Mouse (Mus musculus): ENCODE data around the gene Rnf10.
"Not testable (repeated sequence)": the region's sequence is repeated elsewhere in the genome, so short reads cannot be mapped to it uniquely, and the experiment has no call there.

Gene Rnf10

DNA sequence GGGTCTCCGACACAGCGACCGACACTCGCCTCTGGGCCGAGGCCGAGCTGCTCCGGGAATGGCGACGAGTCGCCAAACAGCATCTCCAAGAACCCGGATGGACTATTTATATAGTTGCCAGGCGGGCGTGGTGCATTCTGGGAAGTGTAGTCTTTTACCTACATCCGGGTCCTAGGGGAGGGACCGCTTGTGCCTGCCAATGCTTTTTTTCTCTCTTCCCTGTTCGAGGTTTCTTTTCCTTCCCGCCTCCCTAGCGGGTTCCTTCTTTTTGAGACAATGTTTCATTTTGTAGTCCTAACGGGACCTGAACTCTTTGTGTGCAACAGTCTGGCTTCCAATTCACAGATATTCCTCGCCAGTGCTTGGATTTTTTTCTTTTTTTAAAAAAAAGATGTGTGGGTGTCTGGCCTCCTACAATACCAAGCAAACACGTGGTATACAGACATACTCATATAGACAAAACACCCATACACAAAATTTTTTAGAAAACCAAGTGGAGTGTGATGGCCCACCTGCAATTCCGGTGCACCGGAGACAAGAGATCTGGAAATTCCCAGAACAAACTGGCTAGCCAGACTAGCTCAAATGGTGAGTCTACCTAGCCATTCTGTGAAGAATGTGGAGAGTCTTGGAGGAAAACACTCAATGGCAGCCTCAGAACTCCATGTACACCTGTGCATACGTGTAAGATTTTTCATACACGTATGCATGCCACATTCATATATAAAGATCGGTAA is at the start of gene Rnf10:
Gene Rnf10, minus strand, starts transcription at position 87 of the 737 bp plus-strand sequence.
- peak; percentile 90 for DNase-seq (ENCODE audit: low read depth, low spot score)

GRCm38 (mm10) chr5:115319004-115319940 is 46.6 kb upstream of the Rnf10 start:
- DNase-seq (ENCODE audit: low read depth, low spot score): peak; percentile 96

DNA sequence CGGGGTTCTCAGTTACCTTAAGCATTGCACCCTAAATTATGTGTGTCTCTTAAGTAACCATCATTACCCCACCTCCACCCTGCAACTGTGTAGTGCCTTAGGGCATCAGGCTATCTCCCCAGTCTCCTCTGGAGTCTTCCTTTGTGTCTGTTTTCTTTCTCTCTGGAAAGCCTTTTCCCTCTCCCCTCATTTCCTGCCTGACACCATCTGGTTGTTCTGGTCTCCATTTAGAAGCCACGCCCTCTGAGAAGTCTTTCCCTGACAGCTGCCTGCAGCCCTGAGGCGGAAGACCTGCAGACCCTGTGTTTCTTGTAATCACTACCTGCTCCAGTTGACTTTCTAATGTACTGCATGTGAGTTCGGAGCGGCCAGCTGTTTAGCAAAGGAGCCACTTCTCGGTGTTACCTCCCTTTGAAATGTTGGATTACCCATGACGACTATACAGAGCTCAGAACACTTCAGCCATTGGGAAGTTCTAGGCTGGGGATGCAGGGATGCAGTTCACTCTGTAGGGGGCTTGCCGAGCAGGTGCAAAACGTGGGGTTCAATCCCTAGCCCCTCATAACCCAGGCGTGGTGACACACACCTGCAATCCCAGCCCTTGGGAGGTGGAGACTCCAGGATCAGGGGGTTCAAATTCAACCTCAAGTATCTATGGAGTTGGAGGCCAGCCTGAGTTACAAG is 45.1 kb upstream of the Rnf10 start:
- no peak for DNase-seq (ENCODE audit: low read depth, low spot score)

- DNase-seq (ENCODE audit: low read depth, low spot score): no peak
Measured at GRCm38 (mm10) chr5:115316968-115317644, 44.4 kb upstream of the Rnf10 start.

- no peak for DNase-seq (ENCODE audit: low read depth, low spot score)
Measured at GRCm38 (mm10) chr5:115313668-115313943, 40.9 kb upstream of the Rnf10 start.

- no peak for DNase-seq (ENCODE audit: low read depth, low spot score)
Measured at GRCm38 (mm10) chr5:115312816-115313667, 40.3 kb upstream of the Rnf10 start.

DNA sequence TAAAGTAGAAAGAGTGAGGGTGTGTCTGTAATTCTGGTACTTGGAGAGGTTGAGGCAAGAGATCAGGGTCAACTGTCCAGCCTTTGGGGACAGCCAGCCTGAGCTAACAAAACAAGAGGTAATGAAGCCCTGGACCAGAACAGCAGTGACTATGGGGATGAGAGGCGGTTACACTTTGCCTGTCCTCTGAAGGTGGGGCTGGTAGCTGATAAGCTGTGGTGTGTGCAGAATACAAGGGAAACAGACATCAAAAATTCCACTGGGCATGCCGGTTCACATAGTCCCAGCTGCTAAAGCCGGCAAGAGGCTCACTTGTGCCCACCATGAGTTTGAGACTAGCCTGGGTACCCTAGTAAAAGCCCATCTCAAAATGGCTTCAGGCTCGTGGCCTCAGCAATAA is 39.7 kb upstream of the Rnf10 start:
- no peak for DNase-seq (ENCODE audit: low read depth, low spot score)

- not testable (repeated sequence) for DNase-seq (ENCODE audit: low read depth, low spot score)
Measured at GRCm38 (mm10) chr5:115302190-115302589, 29.5 kb upstream of the Rnf10 start.

GRCm38 (mm10) chr5:115301615-115302014 is 28.9 kb upstream of the Rnf10 start:
- no peak for DNase-seq (ENCODE audit: low read depth, low spot score)

DNA sequence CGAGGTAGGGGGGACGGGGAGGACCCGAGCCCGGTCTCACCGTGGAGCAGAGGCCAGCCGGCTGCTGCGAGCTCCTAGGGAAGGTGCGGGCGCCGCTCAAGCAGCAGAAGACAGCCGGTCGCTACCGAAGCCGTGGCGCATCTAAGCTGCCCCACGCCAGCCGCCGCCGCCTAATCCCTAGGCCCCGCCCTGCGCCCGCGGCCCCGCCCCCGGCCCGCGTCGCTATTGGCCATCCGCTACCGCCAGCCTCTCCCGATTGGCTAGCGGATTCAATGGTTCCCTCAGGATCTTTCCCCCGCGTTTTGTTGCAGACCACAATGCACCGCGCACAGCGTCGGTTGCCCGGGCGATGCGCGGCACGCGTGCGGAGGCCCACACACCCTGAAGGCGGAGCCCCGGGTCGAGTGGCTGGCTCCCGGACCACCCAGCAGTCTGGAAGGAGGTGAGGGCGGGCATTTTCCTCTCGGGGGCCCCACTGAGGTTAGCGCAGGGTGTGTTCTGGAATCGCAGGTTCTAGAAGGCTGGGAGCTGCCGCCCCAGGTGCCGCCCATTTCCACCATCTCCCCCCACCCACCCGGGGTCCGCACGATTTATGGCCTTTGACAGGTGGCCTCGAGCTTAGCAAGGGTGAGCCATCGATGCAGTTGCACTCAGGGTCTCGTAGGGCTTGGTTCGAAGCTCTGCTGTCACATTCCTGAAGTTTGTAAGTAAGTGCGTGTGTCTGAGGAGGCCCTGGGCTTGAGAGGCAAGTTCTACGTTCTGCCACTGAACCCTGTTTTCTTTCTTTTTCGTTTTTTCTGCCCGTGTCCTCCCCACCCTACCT is 28.3 kb upstream of the Rnf10 start, which contains the start of gene Dynll1:
Gene Dynll1, minus strand, starts transcription at position 208 of the 823 bp plus-strand sequence.
- DNase-seq (ENCODE audit: low read depth, low spot score): peak; percentile 93

GRCm38 (mm10) chr5:115300035-115300744 is 27.5 kb upstream of the Rnf10 start:
- peak; percentile 93 for DNase-seq (ENCODE audit: low read depth, low spot score)

DNA sequence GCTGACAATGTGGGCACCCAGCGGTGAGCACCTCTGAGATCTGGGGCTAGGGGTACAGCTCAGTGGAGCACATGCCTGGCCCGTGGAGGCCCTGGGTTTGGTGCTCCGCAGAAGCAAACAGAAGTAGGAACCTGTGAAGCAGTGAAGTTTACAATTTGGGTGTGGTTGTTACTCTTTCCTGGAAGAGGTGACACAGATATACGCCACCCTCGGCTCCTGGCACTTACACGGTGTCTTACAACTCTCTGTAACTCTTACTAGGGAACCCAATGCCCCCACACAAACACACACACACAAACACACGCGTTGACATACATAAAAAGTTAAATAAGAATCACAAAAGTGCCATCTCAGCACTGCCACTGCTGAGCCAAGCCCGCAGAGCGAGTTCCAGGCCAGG is 23.6 kb upstream of the Rnf10 start:
- no peak for DNase-seq (ENCODE audit: low read depth, low spot score)

- DNase-seq (ENCODE audit: low read depth, low spot score): no peak
Measured at GRCm38 (mm10) chr5:115294173-115294572, 21.5 kb upstream of the Rnf10 start.

- DNase-seq (ENCODE audit: low read depth, low spot score): no peak
Measured at GRCm38 (mm10) chr5:115284735-115285134, 12.0 kb upstream of the Rnf10 start.

DNA sequence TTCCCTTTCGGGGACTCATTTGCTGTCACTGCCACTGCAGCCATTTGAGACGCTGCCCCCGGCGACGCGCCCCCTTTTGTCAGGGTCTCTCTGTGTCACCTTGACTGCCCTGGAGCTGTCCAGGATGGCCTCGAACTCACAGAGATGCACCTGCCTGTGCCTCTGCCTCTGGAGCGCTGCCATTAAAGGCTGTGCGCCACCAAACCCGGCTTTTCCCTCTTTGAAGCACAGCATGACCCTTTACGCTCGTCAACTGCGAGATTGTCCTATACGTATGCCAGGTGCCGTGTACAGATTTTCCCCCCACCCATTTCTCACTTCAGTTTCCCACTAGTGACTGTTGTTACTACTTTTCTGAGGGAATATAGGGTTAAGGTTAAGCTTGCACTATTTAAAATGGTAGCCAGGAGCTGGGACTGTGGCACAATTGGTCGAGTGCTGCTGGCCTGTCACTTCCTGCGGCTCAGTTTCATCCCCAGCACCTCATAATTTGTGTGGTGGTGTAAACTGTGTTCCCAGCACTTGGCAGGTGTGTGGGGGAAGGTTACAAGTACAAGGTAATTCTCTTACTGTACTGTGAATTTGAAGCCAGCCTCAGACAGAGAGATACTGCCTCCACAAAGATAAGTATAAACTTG is 7.5 kb upstream of the Rnf10 start:
- no peak for DNase-seq (ENCODE audit: low read depth, low spot score)

DNA sequence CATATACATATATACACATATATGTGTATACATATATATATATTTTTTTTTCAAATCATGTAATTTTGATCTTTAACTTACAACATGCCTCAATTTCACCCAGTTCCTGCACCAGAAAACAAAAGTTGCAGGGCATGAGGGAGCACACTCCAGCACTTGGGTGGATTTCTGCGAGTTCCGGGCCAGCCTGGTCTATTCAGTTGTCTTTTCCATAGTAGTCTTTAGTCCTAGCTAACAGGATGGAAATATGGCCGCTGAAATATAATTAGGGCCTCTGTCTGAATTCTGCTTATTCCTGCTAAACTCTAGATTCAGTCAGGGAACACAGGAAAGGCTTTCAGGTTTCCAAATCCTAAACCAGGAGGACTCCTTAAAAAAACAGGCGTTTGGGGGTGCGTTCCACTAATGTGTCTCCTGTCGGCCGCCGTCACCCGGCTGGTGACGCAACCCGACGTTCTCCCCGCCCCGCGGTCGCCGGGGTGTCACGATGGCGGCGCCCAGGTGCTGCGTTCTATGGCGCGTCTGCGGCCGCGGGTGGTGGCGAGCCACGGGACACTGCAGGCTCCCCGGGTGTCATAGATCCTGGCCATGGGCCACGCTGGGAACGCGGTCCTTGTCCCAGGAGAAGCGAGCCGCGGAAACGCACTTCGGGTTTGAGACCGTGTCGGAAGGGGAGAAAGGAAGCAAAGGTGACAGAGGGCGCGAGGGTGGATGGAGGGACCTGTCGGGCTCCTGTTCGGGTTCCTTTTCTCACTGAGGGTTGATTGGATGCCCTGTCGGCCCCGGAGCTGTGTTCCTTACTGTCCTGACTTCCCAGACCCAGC is 6.7 kb upstream of the Rnf10 start, which contains the start of gene Coq5:
Gene Coq5, plus strand, starts transcription at position 441 of the 824 bp plus-strand sequence.
- DNase-seq (ENCODE audit: low read depth, low spot score): peak; percentile 68

DNA sequence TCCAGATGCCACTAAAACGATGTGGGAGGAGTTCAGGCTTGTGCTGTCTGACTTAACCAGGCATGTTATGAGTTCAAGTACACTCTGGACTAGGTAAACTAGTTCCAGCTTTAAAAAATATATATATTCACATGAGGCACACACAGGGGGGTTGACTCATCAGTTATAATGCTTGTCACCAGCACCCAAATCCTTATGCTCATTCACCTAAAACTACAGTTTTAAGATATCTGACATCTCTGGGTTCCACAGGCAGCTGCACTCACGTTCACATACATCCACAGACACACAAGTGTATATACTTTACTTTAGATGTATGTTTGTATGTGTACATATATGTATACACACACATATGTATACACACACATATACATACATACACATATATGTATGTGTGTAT is 6.1 kb upstream of the Rnf10 start:
- DNase-seq (ENCODE audit: low read depth, low spot score): no peak

DNA sequence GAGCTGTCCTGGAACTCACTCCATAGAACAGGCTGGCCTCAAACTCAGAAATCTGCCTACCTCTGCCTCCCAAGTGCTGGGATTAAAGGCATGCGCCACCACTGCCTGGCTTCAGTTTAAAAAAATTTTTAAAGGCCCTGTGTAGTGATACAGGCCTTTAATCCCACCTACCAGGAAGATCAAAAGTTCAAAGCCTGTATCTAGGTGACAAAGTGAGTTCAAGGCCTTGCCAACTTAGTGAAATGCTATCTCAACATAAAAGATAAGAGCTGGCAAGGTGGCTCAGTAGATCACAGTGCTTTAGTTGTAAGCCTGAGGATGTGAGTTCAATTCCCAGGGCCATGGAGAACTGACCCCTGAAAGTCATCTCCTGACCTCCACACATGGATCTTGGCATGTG is 5.4 kb upstream of the Rnf10 start:
- no peak for DNase-seq (ENCODE audit: low read depth, low spot score)
